Mouse (Mus musculus) cerebellum, postnatal 25 days (tissue): Measurements from ENCODE around the gene 1700034J05Rik.

ENCODE experiments used
- DNase-seq, 2 experiments: peaks; one replicate each; pipeline ENCODE4 v3.0.0; 2021; ENCODE audit warnings: mixed read lengths in 2 of 2

Gene 1700034J05Rik

GRCm38 (mm10) chr6:146918341-146918740, 35.9 kb downstream of the 1700034J05Rik start:
- DNase-seq: no peak

- DNase-seq: no peak
Observed at GRCm38 (mm10) chr6:146917396-146917795, 36.8 kb downstream of the 1700034J05Rik start.

GRCm38 (mm10) chr6:146915808-146916207, 38.4 kb downstream of the 1700034J05Rik start:
- no peak for DNase-seq

GRCm38 (mm10) chr6:146913489-146914198, 40.6 kb downstream of the 1700034J05Rik start:
- no peak for DNase-seq

- DNase-seq: no peak
Observed at GRCm38 (mm10) chr6:146912835-146913488, 41.3 kb downstream of the 1700034J05Rik start.

- DNase-seq: no peak
Observed at GRCm38 (mm10) chr6:146910801-146911200, 43.4 kb downstream of the 1700034J05Rik start.

DNA sequence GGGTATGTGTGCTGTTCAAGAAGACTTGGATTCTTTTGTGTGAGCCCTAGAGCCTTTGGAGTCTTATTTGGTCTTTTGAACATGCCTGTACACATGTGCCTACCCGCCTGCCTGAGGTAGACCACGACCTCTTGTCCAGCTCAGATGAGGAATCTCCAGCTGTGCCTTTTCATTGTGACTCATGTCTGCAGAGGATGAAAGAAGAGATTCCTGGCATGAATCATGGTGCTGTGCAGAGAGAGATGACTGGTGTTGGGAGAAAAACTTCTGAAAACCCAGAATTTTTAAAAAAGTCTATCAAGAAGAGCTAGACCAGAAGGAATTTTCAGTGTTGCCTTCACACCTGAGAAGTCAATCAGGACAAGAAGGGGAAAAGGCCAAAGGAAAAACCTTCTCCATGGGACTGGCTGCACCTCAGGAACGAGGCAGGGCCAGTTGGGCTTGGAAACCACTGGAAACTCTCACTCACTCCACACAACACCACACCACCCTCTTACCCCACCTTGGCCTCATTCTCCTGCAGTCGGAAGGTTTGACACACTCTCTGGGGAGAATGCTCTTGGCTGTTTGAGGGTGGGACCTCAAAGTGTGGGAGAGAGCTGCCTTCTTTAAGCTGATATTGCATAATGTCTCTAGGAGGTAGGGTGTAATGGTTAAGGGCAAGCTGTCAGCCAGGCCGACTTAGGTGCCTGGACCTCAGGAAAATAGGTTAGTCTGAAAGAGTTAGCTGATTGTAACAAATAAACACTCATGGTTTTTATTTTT, 44.3 kb downstream of the 1700034J05Rik start:
- no peak for DNase-seq

DNA sequence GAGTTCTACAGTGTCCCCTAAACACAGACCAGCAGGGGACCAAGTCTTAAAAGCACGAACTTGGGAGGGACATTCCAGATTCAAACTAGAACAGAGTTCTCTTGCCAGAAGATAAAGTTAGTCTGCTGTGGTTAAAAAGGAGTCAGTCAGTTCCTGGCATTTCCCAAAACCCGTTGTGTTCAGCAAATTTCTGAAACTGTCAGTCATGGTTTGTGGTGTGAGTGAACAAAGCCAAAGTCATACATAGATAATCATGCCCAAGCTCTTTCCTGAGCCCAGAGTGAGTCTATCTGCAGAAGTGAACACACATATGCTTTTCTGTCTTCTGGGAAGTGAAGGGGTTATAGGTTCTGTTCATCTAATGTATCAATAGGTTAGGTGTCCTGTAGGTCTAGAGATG, 45.4 kb downstream of the 1700034J05Rik start:
- no peak for DNase-seq

- no peak for DNase-seq
Observed at GRCm38 (mm10) chr6:146907795-146908190, 46.4 kb downstream of the 1700034J05Rik start.

GRCm38 (mm10) chr6:146907061-146907794, 47.0 kb downstream of the 1700034J05Rik start:
- no peak for DNase-seq

DNA sequence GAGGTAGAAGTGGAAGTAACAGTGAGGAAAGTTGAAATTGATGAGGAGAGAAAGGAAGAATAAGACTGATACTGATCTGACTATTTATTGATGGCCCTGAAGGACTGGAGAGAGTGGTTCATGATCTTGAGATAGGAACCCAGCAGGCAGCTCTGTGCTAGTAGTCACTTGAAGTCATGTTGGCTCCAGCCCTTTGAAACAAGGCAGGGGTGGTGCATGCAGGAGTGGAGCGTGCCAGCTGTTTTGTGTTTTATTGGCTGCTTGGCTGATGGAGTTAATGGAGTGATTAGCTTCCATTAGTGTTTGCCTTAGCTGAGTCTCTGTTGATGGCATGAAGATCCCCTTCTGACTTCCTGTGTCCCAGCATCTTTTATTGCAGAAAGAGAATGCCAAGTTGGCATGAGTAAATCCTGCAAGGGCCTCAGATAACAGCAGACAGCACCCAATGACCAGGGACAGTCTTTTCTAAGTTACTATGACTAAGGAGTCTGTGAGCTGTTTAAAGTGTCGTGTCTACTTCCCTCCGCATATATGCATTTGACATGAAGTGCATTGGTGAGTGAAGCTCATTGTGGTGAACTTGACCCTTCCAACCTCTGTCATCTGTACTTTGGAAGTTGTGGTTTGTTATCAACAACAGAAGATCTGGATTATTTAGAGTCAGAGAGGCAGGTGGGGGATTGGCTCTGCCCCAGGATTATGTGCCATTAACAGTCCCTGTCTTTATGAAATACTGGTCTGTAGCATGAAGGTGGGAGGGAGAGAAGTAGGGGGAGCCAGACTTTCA, 48.0 kb downstream of the 1700034J05Rik start:
- no peak for DNase-seq

DNA sequence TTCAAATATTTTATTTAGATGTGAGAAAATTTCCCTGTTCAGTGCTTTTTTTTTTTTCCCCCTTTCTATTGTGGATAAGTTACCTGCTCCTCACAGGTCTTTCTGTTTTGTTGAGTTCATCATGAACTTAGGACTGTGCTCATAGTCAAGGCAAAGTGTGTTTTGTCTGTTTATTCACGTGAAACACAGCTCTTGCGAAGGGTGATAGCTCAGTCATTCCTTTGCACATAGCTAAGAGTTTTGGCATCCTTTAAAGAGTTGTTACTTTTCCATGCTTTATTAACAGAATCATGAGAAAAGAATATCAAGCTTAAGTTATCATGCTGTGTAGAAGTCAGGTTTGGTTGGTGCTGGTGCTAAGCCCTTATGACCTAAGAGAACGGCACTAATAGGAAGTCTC, 49.5 kb downstream of the 1700034J05Rik start:
- DNase-seq: no peak

DNA sequence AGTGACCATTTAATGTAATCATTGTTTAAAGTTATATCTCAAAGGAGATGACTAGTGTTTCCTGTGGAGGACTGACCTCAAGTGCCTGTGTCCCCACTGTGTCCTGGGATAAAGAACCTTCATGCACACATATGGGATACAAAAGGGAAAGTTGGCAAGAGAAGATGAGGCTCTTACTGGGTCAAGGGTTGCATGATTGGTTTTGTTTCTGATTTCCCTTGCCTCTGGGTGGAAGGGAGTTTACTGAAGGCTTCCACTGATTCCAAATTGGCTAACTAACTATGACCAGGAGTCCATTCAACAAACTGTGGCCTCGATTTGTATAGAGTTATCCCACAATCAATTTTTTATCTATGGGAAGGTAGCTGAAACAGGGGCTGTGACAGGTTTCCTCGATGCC, 50.6 kb downstream of the 1700034J05Rik start:
- DNase-seq: no peak

DNA sequence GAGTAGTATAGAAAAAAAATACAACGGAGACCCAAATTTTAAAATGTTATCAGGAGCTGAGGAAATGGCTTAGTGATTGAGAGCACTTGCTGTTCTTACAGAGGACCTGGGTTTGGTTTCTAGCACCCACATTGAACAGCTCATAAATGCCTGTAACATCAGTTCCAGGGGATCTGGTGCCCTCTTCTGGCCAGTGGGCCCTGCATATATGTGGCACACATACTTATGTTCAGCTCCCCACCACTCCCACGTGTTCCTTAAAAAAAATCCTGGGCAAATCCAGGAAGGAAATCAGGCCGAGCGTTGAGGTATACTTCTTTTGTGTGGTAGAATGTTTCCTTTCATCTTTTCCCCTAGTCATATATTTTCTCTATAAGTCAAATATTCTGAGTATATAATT, 52.3 kb downstream of the 1700034J05Rik start:
- DNase-seq: no peak
